Mouse (Mus musculus) cerebellum, adult 2 months (tissue): ENCODE results near the gene Bcl2. TPM values are rescaled to one million over a fixed set of nuclear protein-coding genes. Genes with fewer than 3 reads are reported as not detected.

Experiments
- DNase-seq, 2 experiments: peaks; one replicate each; pipeline ENCODE4 v3.0.0; 2021
- H3K27ac ChIP-seq: fragments of 200-500 bp; 2 replicates; pipeline ENCODE4 v1.5.1; 2012; ENCODE audit warnings: low read length, control low read depth, inconsistent platforms; ENCODE audit not compliant: insufficient read depth
- H3K27me3 ChIP-seq: fragments of 200-500 bp; 2 replicates; pipeline ENCODE4 v1.6.1; 2012; ENCODE audit warnings: inconsistent platforms, mild to moderate bottlenecking, low read length, moderate library complexity; ENCODE audit not compliant: control insufficient read depth, insufficient read depth
- H3K4me1 ChIP-seq: fragments of 200-500 bp; 2 replicates; pipeline ENCODE4 v1.6.1; 2011; ENCODE audit warnings: low read length; ENCODE audit not compliant: control insufficient read depth, insufficient read depth
- H3K4me3 ChIP-seq: fragments of 200-500 bp; replicated peaks from 2 replicates; pipeline ENCODE3; 2011; ENCODE audit warnings: mild to moderate bottlenecking, low read depth, low read length, control low read depth; ENCODE audit not compliant: insufficient read depth
- CTCF ChIP-seq: fragments of 200-500 bp; IDR thresholded peaks from 2 replicates; pipeline ENCODE4 v1.5.1; 2011; ENCODE audit warnings: low read depth, mild to moderate bottlenecking, control low read depth, low read length, moderate library complexity, borderline replicate concordance; ENCODE audit not compliant: insufficient read depth
- POLR2A ChIP-seq: fragments of 200-500 bp; IDR thresholded peaks from 2 replicates; pipeline ENCODE4 v1.6.1; 2011; ENCODE audit warnings: low read length, control low read depth, borderline replicate concordance; ENCODE audit not compliant: insufficient read depth
- WGBS: fragments of 180-500 bp; shearing (Covaris S2); methylation state at CpG from one replicate; pipeline ENCODE4 v1.1.7; 2018; 5-methylcytosine and 5-hydroxymethylcytosine counted together
- polyA plus RNA-seq: library from polyadenylated mRNA; depleted of rRNA; stranded (reverse); fragments of >200 nt; gene quantifications from 2 replicates; pipeline ENCODE4 v1.2.3, GENCODE M21; 2012

Bcl2 gene
- polyA plus RNA-seq, 1 experiment, result 4.6 TPM

DNA sequence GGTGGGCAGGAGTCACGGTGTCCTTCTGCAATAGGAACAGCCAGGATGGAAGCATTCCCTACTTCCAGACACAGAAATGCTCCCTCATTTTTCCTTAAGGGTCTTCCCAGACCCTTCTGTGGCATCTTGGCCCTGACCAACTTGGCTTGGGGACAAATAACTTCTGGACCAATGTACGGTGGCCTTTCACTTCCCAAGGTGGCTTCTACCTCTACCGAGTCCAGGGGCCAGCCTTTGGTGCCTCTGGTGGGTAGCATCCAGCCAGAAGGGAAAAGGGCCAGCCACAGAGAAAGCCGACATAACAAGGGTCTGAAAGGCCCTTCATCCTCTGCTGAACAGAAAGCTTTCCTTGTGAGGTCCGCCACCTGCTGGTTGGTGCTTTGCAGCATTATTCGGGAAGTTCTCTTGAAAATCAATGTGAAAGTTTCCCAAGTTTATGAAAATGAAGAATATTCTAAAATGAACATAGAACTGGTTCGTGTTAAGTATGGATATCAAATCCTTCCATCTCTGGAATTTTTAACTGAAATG lies 3.1 kb upstream of the Bcl2 start:
- Histone ChIP-seq H3K4me3 (no peak overlapping the region), H3K27me3 (no peaks in the 10 kb centered on the region), H3K27ac (no peak overlapping the region), H3K4me1 (peaks cover 2% of the 10 kb centered on the region; the same call in 1 of the 2 replicates)
- peak; percentile 71 for TF ChIP-seq CTCF
- no peak for TF ChIP-seq POLR2A
- DNase-seq, result peak; percentile 53 to 67
- 23% methylated on average over 7 of the region's 7 CpGs for WGBS

DNA sequence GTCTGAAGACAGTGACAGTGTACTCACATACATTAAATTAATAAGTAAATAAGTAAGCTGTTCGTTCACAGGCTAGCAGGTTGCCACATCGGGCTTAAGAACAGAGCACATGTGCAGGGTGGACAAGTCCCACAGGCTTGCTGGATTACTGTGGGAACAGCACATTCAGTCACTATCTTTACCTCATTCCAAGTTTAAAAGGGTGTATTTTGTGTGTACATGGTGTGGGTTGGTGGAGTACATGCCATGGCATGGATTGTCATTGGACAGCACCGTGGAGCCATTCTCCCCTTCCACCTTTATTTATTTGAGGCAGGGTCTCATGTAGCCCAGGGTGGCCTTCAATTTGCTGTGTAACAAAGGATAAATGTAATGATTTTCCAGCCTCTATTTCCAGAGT lies 2.1 kb upstream of the Bcl2 start:
- WGBS, result 90% methylated on average over 3 of the region's 3 CpGs
- TF ChIP-seq POLR2A (no peak), CTCF (no peak)
- no peak overlapping the region for H3K4me3 ChIP-seq
- peaks cover 5% of the 10 kb centered on the region; the same call in 1 of the 2 replicates for H3K4me1 ChIP-seq
- H3K27me3 ChIP-seq, result no peaks in the 10 kb centered on the region
- DNase-seq, result no peak
- H3K27ac ChIP-seq, result no peak overlapping the region

DNA sequence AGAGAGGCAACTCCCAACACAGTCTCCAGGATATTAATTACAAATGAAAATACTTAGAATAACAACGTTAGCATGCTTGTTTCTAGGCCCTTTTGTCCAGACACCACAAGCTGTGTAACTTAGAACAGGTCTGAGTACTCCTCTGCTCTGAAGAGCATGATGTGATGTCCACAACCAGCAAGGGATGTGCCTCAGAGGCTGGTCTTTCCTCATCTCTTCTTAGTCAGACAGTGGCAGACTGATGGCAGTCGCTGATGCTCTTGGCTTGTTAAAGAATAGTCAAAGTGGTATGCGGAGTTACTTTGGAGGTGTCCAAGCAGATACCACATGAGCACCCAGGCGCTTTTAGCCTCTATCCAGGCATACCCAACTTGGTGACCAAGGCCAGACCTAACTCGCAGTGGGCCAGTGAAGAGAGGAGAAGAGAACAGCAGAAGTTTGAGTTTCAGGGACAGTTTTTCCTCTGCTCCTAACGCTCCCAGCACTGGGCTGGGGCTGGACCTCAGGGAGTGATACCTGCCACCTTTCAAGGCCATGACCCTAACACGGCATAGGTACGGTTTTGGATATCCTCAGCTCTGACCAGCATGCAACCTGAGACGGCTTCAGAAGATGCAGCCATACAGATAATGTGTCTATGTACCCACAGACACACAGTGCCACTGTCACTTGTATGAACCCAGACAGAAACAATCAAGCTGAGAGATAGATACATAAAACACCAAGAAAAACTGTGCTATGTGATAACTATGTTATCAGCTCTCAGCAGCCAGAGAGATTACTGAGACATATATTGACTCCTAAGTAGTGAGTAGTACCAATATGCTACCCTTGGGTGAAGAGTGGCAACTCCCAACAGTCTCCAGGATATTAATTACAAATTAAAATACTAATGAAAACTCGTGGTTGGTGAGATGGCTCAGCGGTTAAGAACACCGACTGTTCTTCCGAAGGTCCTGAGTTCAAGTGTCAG lies 1.3 kb upstream of the Bcl2 start:
- 91% methylated on average over 13 of the region's 13 CpGs for WGBS
- TF ChIP-seq POLR2A (no peak), CTCF (no peak)
- no peak overlapping the region for H3K4me3 ChIP-seq
- H3K4me1 ChIP-seq, result peaks cover 5% of the 10 kb centered on the region; the same call in 1 of the 2 replicates
- no peak for DNase-seq
- H3K27ac ChIP-seq, result no peak overlapping the region
- H3K27me3 ChIP-seq, result no peaks in the 10 kb centered on the region

DNA sequence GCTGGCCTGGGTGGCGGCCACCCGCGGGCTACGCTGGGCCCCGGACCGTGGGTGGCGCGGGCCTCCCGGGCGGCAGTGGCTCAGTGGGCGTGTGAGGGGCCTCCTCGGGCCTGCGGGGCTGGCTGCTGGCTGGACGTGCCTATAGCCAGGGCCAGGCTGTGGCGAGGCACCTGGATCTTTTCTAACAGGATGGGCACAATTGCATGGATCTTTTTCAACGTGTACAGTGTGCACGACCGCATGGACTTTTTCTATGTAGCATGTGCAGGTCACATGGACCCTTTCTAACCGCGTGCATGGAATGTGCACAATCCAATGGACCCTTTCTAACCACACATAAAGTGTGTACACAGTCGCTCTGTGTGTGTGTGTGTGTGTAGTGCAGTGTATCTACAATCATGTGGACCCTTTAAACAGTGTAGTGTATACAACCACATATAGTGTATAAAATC lies 482 bp upstream of the Bcl2 start:
- H3K27me3 ChIP-seq, result no peaks in the 10 kb centered on the region
- TF ChIP-seq CTCF, result no peak
- TF ChIP-seq POLR2A, result no peak
- peak overlapping the region; percentile 48 for H3K4me3 ChIP-seq
- H3K27ac ChIP-seq, result peak overlapping the region; percentile 67; the same call in 1 of the 2 replicates
- WGBS, result 5% methylated on average over 21 of the region's 21 CpGs
- DNase-seq, result no peak
- peaks cover 5% of the 10 kb centered on the region; the same call in 1 of the 2 replicates for H3K4me1 ChIP-seq

DNA sequence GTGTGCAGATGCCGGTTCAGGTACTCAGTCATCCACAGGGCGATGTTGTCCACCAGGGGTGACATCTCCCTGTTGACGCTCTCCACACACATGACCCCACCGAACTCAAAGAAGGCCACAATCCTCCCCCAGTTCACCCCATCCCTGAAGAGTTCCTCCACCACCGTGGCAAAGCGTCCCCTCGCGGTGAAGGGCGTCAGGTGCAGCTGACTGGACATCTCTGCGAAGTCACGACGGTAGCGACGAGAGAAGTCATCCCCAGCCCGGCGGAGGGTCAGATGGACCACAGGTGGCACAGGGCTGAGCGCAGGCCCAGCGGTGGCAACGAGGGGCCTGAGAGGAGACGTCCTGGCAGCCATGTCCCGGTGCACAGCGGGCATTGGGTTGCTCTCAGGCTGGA lies 1.7 kb downstream of the Bcl2 start:
- TF ChIP-seq POLR2A (no peak), CTCF (peak; percentile 72)
- Histone ChIP-seq H3K4me1 (peaks cover 5% of the 10 kb centered on the region; the same call in 1 of the 2 replicates), H3K27me3 (no peaks in the 10 kb centered on the region), H3K4me3 (peak overlapping the region; percentile 59), H3K27ac (no peak overlapping the region)
- WGBS, result 8% methylated on average over 22 of the region's 22 CpGs
- DNase-seq, result peak; percentile 63 to 75

DNA sequence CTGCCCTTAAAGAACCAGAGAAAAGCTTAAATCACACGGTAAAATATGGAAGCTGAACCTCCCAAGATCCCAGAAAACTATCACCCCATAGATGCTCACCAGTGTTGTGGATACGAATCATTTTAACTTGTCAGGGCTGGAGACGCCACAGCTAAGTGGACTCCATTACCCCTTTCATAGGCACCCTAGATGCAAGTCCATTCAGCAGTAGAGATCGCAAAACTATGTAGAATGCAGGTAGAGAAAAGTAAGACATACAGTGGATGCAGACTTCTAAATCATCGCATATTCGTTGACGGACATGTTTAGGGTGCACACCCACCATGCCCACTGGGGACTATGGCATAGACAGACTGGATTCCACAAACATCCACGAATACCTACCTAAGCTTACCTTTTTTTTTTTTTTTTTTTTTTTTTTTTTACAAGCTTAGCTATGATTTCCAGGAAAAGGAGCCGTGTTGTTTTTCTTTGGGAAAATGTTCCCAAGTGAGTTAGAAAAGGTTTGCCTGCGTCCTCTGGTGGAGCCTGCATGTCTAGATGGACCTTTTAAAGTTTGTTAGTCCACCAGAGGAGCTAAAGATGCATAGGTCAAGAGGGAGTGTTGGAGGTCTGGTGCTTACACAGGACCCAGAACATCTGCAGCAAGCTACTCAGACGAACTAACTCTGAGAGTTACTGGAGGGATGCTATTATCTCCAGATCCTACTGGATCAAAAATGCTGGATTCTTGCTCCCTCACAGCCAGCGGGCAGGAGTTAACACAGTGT lies 2.5 kb downstream of the Bcl2 start:
- H3K4me1 ChIP-seq, result peaks cover 5% of the 10 kb centered on the region; the same call in 1 of the 2 replicates
- H3K4me3 ChIP-seq, result peak overlapping the region; percentile 59
- H3K27me3 ChIP-seq, result no peaks in the 10 kb centered on the region
- TF ChIP-seq POLR2A (no peak), CTCF (no peak)
- DNase-seq, result no peak
- no peak overlapping the region for H3K27ac ChIP-seq
- 73% methylated on average over 12 of the region's 12 CpGs for WGBS

DNA sequence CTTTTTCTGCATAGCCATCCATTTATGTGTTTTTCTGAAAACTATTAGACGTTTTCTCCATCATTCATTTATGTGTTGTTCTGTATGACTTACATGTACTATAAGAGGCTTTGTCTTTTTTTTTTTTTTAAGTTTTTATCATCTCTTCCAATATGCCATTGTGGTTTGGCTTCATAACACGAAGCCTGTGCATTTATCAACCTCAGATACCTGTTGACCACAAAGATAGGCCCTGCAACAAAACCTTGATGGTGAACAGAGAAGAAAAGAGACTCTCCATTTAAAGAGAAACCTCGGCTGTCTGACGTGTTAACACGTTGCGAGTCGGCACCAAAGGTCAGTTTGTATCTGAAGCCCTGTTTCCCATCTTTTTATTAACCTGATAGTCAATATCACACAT lies 3.9 kb downstream of the Bcl2 start:
- Histone ChIP-seq H3K27me3 (no peaks in the 10 kb centered on the region), H3K27ac (no peak overlapping the region), H3K4me1 (peaks cover 5% of the 10 kb centered on the region; the same call in 1 of the 2 replicates), H3K4me3 (no peak overlapping the region)
- no peak for TF ChIP-seq POLR2A
- WGBS, result 85% methylated on average over 7 of the region's 7 CpGs
- no peak for DNase-seq
